Mouse (Mus musculus): ENCODE data around the gene Ackr1.

DNA sequence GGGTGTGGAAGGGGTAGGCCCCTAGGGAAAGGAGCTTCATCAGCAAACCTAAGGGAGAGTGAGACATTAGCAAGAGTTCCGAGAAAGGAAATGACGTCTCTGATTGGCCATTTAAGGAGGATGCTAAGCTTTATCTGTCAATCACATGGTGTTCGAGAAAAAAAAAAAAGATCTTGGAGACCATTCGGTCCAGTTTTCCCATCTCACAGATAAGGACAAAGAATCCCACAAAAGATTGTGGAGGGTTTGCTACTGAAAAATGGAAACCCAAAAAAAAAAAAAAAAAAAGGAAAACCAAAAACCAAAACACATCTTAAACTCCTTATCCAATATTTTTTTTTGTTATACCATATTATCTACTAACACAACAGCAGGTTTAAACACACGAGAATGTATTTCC lies 15.6 kb upstream of the Ackr1 start:
- TF ChIP-seq POLR2A (IDR thresholded peaks at IDR 0.05; ENCODE audit: low read depth, low read length) (no peak), CTCF (IDR thresholded peaks at IDR 0.05; ENCODE audit: extremely low read depth, insufficient read length, insufficient replicate concordance, low read depth, low read length) (no peak)
